Mouse (Mus musculus) B cell, adult 2 months (primary cell): ENCODE data around the gene Rhox6.
"Not testable (repeated sequence)": the region's sequence is repeated elsewhere in the genome, so short reads cannot be mapped to it uniquely, and the experiment has no call there.

ENCODE experiments used
- DNase-seq, 2 experiments: peaks; one replicate each; pipeline ENCODE4 v3.0.0; 2022

The Rhox6 gene

GRCm38 (mm10) chrX:37826610-37827009, at the start of gene Rhox6:
TSS of gene Rhox6 (plus strand) at chrX:37826910.
- DNase-seq: not testable (repeated sequence)

- DNase-seq: no peak
Observed at GRCm38 (mm10) chrX:37807286-37808080, 19.2 kb upstream of the Rhox6 start.

- DNase-seq: no peak
Observed at GRCm38 (mm10) chrX:37809396-37809795, 17.3 kb upstream of the Rhox6 start.

GRCm38 (mm10) chrX:37811179-37811578, 15.5 kb upstream of the Rhox6 start:
- peak in 1 of 2 experiments; percentile 10 for DNase-seq

- no peak for DNase-seq
Observed at GRCm38 (mm10) chrX:37815665-37816064, 11.0 kb upstream of the Rhox6 start.

GRCm38 (mm10) chrX:37831386-37831785, 4.7 kb downstream of the Rhox6 start, which contains the start of gene Rhox7a:
TSS of gene Rhox7a (plus strand) at chrX:37831686.
- not testable (repeated sequence) for DNase-seq

- DNase-seq: no peak
Observed at GRCm38 (mm10) chrX:37871641-37872040, 44.9 kb downstream of the Rhox6 start.

- DNase-seq: no peak
Observed at GRCm38 (mm10) chrX:37878844-37879243, 52.1 kb downstream of the Rhox6 start, which contains the start of gene Rhox8. TSS of gene Rhox8 (minus strand) at chrX:37878944.
